Mouse (Mus musculus): Measurements from ENCODE around the gene Aph1a. TPM values are rescaled to one million over a fixed set of nuclear protein-coding genes. Genes with fewer than 3 reads are reported as not detected.
A peak's percentile ranks its signal among the peaks of the same experiment; 100 is the strongest.

Aph1a gene
- total RNA-seq, 1 experiment: 70.9 TPM

- Histone ChIP-seq H3K27ac (ENCODE audit: insufficient read depth, low read depth, low read length, poor library complexity, severe bottlenecking) (no peak overlapping the region), H3K9me3 (ENCODE audit: control insufficient read depth, insufficient read depth, low read depth, low read length) (no peaks in the 10 kb centered on the region), H3K4me1 (ENCODE audit: control insufficient read depth in 2 of 2, insufficient read depth in 2 of 2, low read length in 2 of 2, poor library complexity in 1 of 2) (peaks cover 2% of the 10 kb centered on the region in 2 experiments; a peak in 1 of 4 replicates), H3K4me3 (ENCODE audit: insufficient read depth in 1 of 2, low read depth in 1 of 2, low read length in 2 of 2, poor library complexity in 1 of 2, severe bottlenecking in 1 of 2) (peak overlapping the region; percentile 44 to 82), H3K9ac (ENCODE audit: insufficient read depth, low read depth, low read length, poor library complexity, severe bottlenecking) (peak overlapping the region; percentile 65), H3K36me3 (ENCODE audit: control insufficient read depth, insufficient read depth, low read length, poor library complexity, severe bottlenecking) (peaks cover 10% of the 10 kb centered on the region; the same call in 1 of the 2 replicates)
- no peak for TF ChIP-seq ZNF384 (IDR thresholded peaks at IDR 0.05; ENCODE audit: low read depth, low read length)
- TF ChIP-seq HCFC1 (IDR thresholded peaks at IDR 0.05; ENCODE audit: borderline replicate concordance, insufficient read depth, low read length): no peak
- TF ChIP-seq ZC3H11A (IDR thresholded peaks at IDR 0.05; ENCODE audit: borderline replicate concordance, low read depth, low read length): no peak
- no peak for TF ChIP-seq CHD2 (IDR thresholded peaks at IDR 0.05; ENCODE audit: low read depth, low read length)
- no peak for TF ChIP-seq MAFK (IDR thresholded peaks at IDR 0.05; ENCODE audit: insufficient read depth, low read depth, low read length)
- in situ Hi-C loops (cut with MboI; ENCODE audit: low sequenced_read_pairs in 2 of 2, unreplicated experiment in 2 of 2): loop anchor here in 1 of 2 experiments (10.0 kb wide), 1 partner anchor 183 kb away; the partner anchor contains the start of gene Vps45
- DNase-seq (ENCODE audit: low read depth, low spot score): no peak
Measured at GRCm38 (mm10) chr3:95872048-95872447, 21.7 kb upstream of the Aph1a start.

DNA sequence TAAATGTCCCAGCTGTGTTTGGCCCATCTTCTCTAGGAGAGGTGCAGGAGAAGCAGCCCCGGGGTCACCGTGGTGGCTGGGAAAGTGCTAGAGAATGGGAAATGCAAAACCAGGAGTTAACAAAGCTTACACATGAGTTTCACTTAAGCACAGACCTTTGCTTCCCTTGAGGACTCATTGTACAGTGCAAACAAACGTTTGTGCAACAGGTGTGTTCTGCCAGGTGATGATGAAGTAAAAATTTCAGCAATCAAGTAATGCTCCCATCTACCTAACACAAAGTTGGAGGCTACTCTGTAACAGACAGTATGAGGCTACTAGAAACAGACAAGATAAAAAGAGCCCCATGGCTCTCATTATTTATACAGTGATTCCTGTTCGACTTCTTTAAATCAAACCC lies 14.7 kb upstream of the Aph1a start:
- DNase-seq (ENCODE audit: low read depth, low spot score): no peak
- in situ Hi-C loops (cut with MboI; ENCODE audit: low sequenced_read_pairs in 2 of 2, unreplicated experiment in 2 of 2): loop anchor here in 1 of 2 experiments (10.0 kb wide), 1 partner anchor 176 kb away; the partner anchor contains the start of gene Vps45
- Histone ChIP-seq H3K4me3 (ENCODE audit: insufficient read depth in 1 of 2, low read depth in 1 of 2, low read length in 2 of 2, poor library complexity in 1 of 2, severe bottlenecking in 1 of 2) (no peak overlapping the region), H3K27ac (ENCODE audit: insufficient read depth, low read depth, low read length, poor library complexity, severe bottlenecking) (no peak overlapping the region), H3K9me3 (ENCODE audit: control insufficient read depth, insufficient read depth, low read depth, low read length) (no peaks in the 10 kb centered on the region), H3K36me3 (ENCODE audit: control insufficient read depth, insufficient read depth, low read length, poor library complexity, severe bottlenecking) (peaks cover 2% of the 10 kb centered on the region; the same call in 1 of the 2 replicates), H3K9ac (ENCODE audit: insufficient read depth, low read depth, low read length, poor library complexity, severe bottlenecking) (no peak overlapping the region), H3K4me1 (ENCODE audit: control insufficient read depth in 2 of 2, insufficient read depth in 2 of 2, low read length in 2 of 2, poor library complexity in 1 of 2) (peaks cover 0 to 6% of the 10 kb centered on the region in 2 experiments; a peak in 1 of 4 replicates)
- TF ChIP-seq ZC3H11A (IDR thresholded peaks at IDR 0.05; ENCODE audit: borderline replicate concordance, low read depth, low read length): no peak
- TF ChIP-seq MAFK (IDR thresholded peaks at IDR 0.05; ENCODE audit: insufficient read depth, low read depth, low read length): no peak
- no peak for TF ChIP-seq CHD2 (IDR thresholded peaks at IDR 0.05; ENCODE audit: low read depth, low read length)

DNA sequence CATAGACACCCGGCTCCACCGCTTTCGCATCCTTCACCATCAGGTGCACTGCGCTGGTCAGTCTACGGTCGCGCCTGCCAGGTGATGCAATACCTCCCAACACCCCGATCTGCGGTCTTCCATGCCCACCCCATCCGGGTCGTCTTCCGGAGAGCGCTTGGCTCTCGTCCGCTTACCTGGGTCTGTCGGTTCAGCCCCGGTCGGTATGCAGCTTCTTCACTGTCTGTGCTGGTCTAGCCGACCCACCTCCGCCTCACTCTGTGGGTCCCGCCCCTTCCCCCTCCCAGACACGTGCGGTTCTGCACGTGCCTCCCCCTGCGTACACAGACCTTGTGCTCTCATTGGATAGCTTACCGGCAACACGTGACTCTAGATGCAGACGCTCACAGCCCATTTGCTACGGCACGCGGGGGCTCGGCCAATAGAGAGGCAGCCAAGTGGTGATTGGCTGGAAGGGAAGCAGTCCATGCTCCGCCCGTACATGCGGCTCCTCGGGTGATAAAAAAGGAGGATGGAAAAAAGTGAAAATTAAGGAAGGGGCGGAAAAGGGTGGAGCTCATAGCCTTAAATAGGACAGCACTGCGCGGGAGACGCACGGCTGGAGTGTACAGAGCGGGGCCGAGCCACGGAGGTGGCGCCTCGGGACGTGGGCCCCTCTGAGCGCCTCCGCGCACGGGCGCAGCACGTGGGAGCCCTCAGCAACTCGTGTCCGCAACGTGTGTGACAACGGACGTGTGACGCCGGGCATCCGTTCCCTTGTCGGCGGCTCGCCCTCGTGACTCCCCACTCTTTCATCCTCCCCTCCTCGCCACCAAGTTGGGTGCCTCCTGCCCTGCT lies 11.6 kb upstream of the Aph1a start, which contains the start of gene Ciart:
TSS of gene Ciart (minus strand) at position 273 of the 837 bp plus-strand sequence.
- peak; percentile 93 for DNase-seq (ENCODE audit: low read depth, low spot score)
- Histone ChIP-seq H3K4me3 (ENCODE audit: insufficient read depth in 1 of 2, low read depth in 1 of 2, low read length in 2 of 2, poor library complexity in 1 of 2, severe bottlenecking in 1 of 2) (peak within 1 kb of the TSS; percentile 62 to 68), H3K4me1 (ENCODE audit: control insufficient read depth in 2 of 2, insufficient read depth in 2 of 2, low read length in 2 of 2, poor library complexity in 1 of 2) (peaks cover 0 to 6% of the 10 kb centered on the region in 2 experiments; a peak in 1 of 4 replicates), H3K36me3 (ENCODE audit: control insufficient read depth, insufficient read depth, low read length, poor library complexity, severe bottlenecking) (peaks cover 2% of the 10 kb centered on the region; the same call in 1 of the 2 replicates), H3K27ac (ENCODE audit: insufficient read depth, low read depth, low read length, poor library complexity, severe bottlenecking) (no peak within 1 kb of the TSS; the same call in 1 of the 2 replicates), H3K9me3 (ENCODE audit: control insufficient read depth, insufficient read depth, low read depth, low read length) (no peaks in the 10 kb centered on the region), H3K9ac (ENCODE audit: insufficient read depth, low read depth, low read length, poor library complexity, severe bottlenecking) (peak within 1 kb of the TSS; percentile 68)
- no peak for TF ChIP-seq MAFK (IDR thresholded peaks at IDR 0.05; ENCODE audit: insufficient read depth, low read depth, low read length)
- no peak for TF ChIP-seq ZNF384 (IDR thresholded peaks at IDR 0.05; ENCODE audit: low read depth, low read length)
- peak; percentile 69; the same call in 1 of the 2 replicates for TF ChIP-seq CHD2 (IDR thresholded peaks at IDR 0.05; ENCODE audit: low read depth, low read length)
- TF ChIP-seq ZC3H11A (IDR thresholded peaks at IDR 0.05; ENCODE audit: borderline replicate concordance, low read depth, low read length): no peak
- TF ChIP-seq HCFC1 (IDR thresholded peaks at IDR 0.05; ENCODE audit: borderline replicate concordance, insufficient read depth, low read length): peak; percentile 58; the same call in 1 of the 2 replicates
- in situ Hi-C loops (cut with MboI; ENCODE audit: low sequenced_read_pairs in 2 of 2, unreplicated experiment in 2 of 2): no loop called here

DNA sequence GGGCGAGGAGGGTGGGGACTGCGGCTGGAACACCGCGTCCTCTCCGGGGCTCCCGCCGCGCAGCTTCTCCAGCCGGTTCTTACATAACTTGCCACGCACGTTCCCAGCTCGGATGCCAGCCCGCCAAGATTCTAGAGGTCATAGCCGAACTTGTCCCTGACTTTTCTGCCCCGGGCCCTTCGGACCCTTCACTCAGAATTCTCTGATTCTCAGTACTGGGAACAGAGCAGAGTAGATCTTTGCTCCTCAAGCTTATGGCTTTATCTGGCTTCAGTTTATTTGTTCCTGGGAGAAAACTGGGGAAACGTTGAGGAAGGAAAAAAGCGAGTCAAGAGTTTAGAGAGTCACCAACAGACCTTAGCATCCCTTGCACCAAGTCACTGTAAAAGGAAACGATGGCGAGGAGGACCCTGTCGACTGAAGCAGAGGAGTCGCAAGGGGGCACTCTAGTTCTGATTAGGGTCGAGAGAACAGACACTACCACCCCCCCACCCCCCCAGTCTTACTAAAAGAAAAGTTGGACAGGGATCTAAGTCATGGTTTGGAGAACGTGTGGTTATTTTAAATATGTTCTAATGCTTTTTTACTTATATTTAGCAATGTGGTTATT lies 10.8 kb upstream of the Aph1a start:
- Histone ChIP-seq H3K9me3 (ENCODE audit: control insufficient read depth, insufficient read depth, low read depth, low read length) (no peaks in the 10 kb centered on the region), H3K9ac (ENCODE audit: insufficient read depth, low read depth, low read length, poor library complexity, severe bottlenecking) (peak overlapping the region; percentile 46), H3K4me3 (ENCODE audit: insufficient read depth in 1 of 2, low read depth in 1 of 2, low read length in 2 of 2, poor library complexity in 1 of 2, severe bottlenecking in 1 of 2) (peak overlapping the region; percentile 39 to 46), H3K27ac (ENCODE audit: insufficient read depth, low read depth, low read length, poor library complexity, severe bottlenecking) (no peak overlapping the region), H3K4me1 (ENCODE audit: control insufficient read depth in 2 of 2, insufficient read depth in 2 of 2, low read length in 2 of 2, poor library complexity in 1 of 2) (peaks cover 0 to 6% of the 10 kb centered on the region in 2 experiments; a peak in 1 of 4 replicates), H3K36me3 (ENCODE audit: control insufficient read depth, insufficient read depth, low read length, poor library complexity, severe bottlenecking) (peaks cover 2% of the 10 kb centered on the region; the same call in 1 of the 2 replicates)
- in situ Hi-C loops (cut with MboI; ENCODE audit: low sequenced_read_pairs in 2 of 2, unreplicated experiment in 2 of 2): no loop called here
- TF ChIP-seq MAFK (IDR thresholded peaks at IDR 0.05; ENCODE audit: insufficient read depth, low read depth, low read length) (no peak), CHD2 (IDR thresholded peaks at IDR 0.05; ENCODE audit: low read depth, low read length) (no peak)
- no peak for DNase-seq (ENCODE audit: low read depth, low spot score)

All from ES-E14 (cell line).